Mouse (Mus musculus): ENCODE measurements around the gene Slc6a20b. TPM values are rescaled to one million over a fixed set of nuclear protein-coding genes. Genes with fewer than 3 reads are reported as not detected.

Gene Slc6a20b
- polyA plus RNA-seq, 1 experiment from 2014 or later, result 0.46 TPM

DNA sequence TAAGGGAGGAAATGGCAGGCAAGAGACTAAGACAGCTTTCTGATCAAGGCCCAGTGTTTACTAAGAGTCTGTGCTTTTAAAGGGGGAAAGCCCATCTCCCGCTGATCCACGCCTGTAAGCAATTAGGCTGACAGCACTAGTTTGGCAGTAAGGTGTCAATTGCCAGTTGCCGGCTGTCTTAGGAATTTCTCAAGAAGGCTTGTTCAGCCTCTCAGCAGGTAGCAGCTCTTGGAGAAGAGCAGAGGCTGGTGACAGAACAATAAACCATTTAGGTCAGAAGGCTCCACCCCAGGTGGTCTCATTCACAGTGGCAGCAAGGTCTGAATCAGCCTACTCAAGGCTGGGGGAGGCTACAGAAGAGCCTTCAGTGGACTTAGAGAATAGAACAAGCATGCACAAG is 77.8 kb downstream of the Slc6a20b start:
- H3K36me3 ChIP-seq (replicated peaks), result peaks cover 40% of the 10 kb centered on the region
- H3K4me2 ChIP-seq, result no peak overlapping the region
- no peaks in the 10 kb centered on the region for H3K4me1 ChIP-seq
- no peak overlapping the region for H3K9ac ChIP-seq
- H3K9me3 ChIP-seq, result no peaks in the 10 kb centered on the region
- WGBS, result 14% methylated on average over 3 of the region's 3 CpGs
- H3K27me3 ChIP-seq (replicated peaks), result no peaks in the 10 kb centered on the region
- no peak overlapping the region for H3K27ac ChIP-seq
- no peak overlapping the region for H3K4me3 ChIP-seq
- no peak for ATAC-seq (replicated peaks)

Other genes with a start within 250 kb of the Slc6a20b start
- gene Limd1, start 153.9 kb downstream of the Slc6a20b start, polyA plus RNA-seq (2015; fragmentation: Nextera tagmentation; extraction: Ambion mirVana), result 11.4 and 13.9 TPM in 2 replicates
- gene Sacm1l, start 102.8 kb downstream of the Slc6a20b start, polyA plus RNA-seq (2015; fragmentation: Nextera tagmentation; extraction: Ambion mirVana), result 49.0 and 50.9 TPM in 2 replicates
- gene Ccr9, start 45.9 kb upstream of the Slc6a20b start, polyA plus RNA-seq (2015; fragmentation: Nextera tagmentation; extraction: Ambion mirVana), result 0.51 and 0.59 TPM in 2 replicates
- 14.6 and 18.1 TPM in 2 replicates for gene Slc6a20a, start 46.3 kb upstream of the Slc6a20b start, polyA plus RNA-seq (2015; fragmentation: Nextera tagmentation; extraction: Ambion mirVana)
- gene Lztfl1, start 85.1 kb upstream of the Slc6a20b start, polyA plus RNA-seq (2015; fragmentation: Nextera tagmentation; extraction: Ambion mirVana), result 42.8 and 45.2 TPM in 2 replicates
- gene Cxcr6, start 173.9 kb upstream of the Slc6a20b start, polyA plus RNA-seq (2015; fragmentation: Nextera tagmentation; extraction: Ambion mirVana), result 0.19 and 0.23 TPM in 2 replicates
- gene Fyco1, start 219.3 kb upstream of the Slc6a20b start, polyA plus RNA-seq (2015; fragmentation: Nextera tagmentation; extraction: Ambion mirVana), result 18.7 and 19.0 TPM in 2 replicates
- gene Xcr1, start 229.5 kb upstream of the Slc6a20b start, polyA plus RNA-seq (2015; fragmentation: Nextera tagmentation; extraction: Ambion mirVana), result 0.05 and 0.09 TPM in 2 replicates